Comparison of ENCODE assay signal across 9 mouse cellular contexts in genomic region chr16:28610940-28611339, GRCm38 (mm10).
A peak's percentile ranks its signal among the peaks of the same experiment; 100 is the strongest.
DNase-seq lines count a peak whose midpoint lies in the region; ATAC-seq and TF ChIP-seq lines count a peak whose summit lies in the region.
"Had no signal": no experiment of that assay in that cellular context is flagged by ENCODE, and none has a peak within 500 bp of the region (broad histone marks: within the 10 kb centered on the region; RNA-seq: fewer than 3 reads in every experiment).

No protein-coding gene starts in this region.

- intact Hi-C loops in left cerebral cortex, postnatal 14 days (cut with DNase I): no loop called here

- H3K4me1 ChIP-seq in forebrain, postnatal 0 days (ENCODE audit: insufficient read depth): no peaks in the 10 kb centered on the region
- no peaks in the 10 kb centered on the region for H3K4me1 ChIP-seq in forebrain, embryonic 16.5 days (replicated peaks; ENCODE audit: control insufficient read depth, insufficient read depth, low read length)
- H3K4me1 ChIP-seq in embryonic facial prominence, embryonic 14.5 days (ENCODE audit: control insufficient read depth, insufficient read depth, low read length): peaks cover 8% of the 10 kb centered on the region
- H3K4me1 ChIP-seq: lung, embryonic 15.5 days had no signal

- no peaks in the 10 kb centered on the region for H3K36me3 ChIP-seq in forebrain, postnatal 0 days (ENCODE audit: insufficient read depth)
- no peaks in the 10 kb centered on the region for H3K36me3 ChIP-seq in forebrain, embryonic 16.5 days (ENCODE audit: control insufficient read depth, insufficient read depth)
- H3K36me3 ChIP-seq in embryonic facial prominence, embryonic 14.5 days (ENCODE audit: control insufficient read depth, insufficient read depth, low read length): no peaks in the 10 kb centered on the region
- H3K36me3 ChIP-seq: lung, embryonic 15.5 days had no signal

- peak; percentile 49 for TF ChIP-seq CTCF in forebrain, postnatal 0 days (IDR thresholded peaks at IDR 0.05; ENCODE audit: low read depth)

- 30% methylated on average over 3 of the region's 3 CpGs for whole genome bisulfite sequencing in forebrain, postnatal 0 days
- WGBS in forebrain, embryonic 16.5 days: 25% methylated on average over 3 of the region's 3 CpGs
- 7% methylated on average over 3 of the region's 3 CpGs for WGBS in embryonic facial prominence, embryonic 14.5 days

- H3K27ac ChIP-seq in forebrain, postnatal 0 days (ENCODE audit: low read depth, low read length): no peak overlapping the region
- no peak overlapping the region for H3K27ac ChIP-seq in forebrain, embryonic 16.5 days (ENCODE audit: low read length)
- H3K27ac ChIP-seq in embryonic facial prominence, embryonic 14.5 days (replicated peaks; ENCODE audit: low read depth, low read length): no peak overlapping the region
- H3K27ac ChIP-seq: lung, embryonic 15.5 days had no signal

- no peak overlapping the region for H3K4me2 ChIP-seq in forebrain, postnatal 0 days (ENCODE audit: low read depth)
- no peak overlapping the region for H3K4me2 ChIP-seq in forebrain, embryonic 16.5 days (ENCODE audit: low read length)
- H3K4me2 ChIP-seq in embryonic facial prominence, embryonic 14.5 days (ENCODE audit: low read depth, low read length): no peak overlapping the region; the same call in 1 of the 2 replicates
- H3K4me2 ChIP-seq: lung, embryonic 15.5 days had no signal

- H3K27me3 ChIP-seq in forebrain, postnatal 0 days (ENCODE audit: insufficient read depth, low read length): no peaks in the 10 kb centered on the region
- no peaks in the 10 kb centered on the region for H3K27me3 ChIP-seq in forebrain, embryonic 16.5 days (replicated peaks; ENCODE audit: control insufficient read depth, insufficient read depth, low read length)
- H3K27me3 ChIP-seq in embryonic facial prominence, embryonic 14.5 days (replicated peaks; ENCODE audit: control insufficient read depth, insufficient read depth, low read length): no peaks in the 10 kb centered on the region
- H3K27me3 ChIP-seq: lung, embryonic 15.5 days had no signal

- DNase-seq in forebrain, postnatal 0 days: no peak
- DNase-seq in right cerebral cortex, adult 18-20 months: peak; percentile 72
- DNase-seq in right cerebral cortex, postnatal 25 days: no peak
- DNase-seq in embryonic facial prominence, embryonic 14.5 days (ENCODE audit: low spot score): peak; percentile 70
- peak; percentile 55 to 66 for DNase-seq in left cerebral cortex, postnatal 14 days (ENCODE audit: low spot score in 2 of 2)
- DNase-seq in gastrocnemius, postnatal 25 days: no peak

- no peak for ATAC-seq in forebrain, postnatal 0 days
- no peak for ATAC-seq in forebrain, embryonic 16.5 days
- ATAC-seq in embryonic facial prominence, embryonic 14.5 days (ENCODE audit: low read depth): peak; percentile 55; the same call in 1 of the 2 replicates
- no peak for ATAC-seq in megakaryocyte-erythroid progenitor cell, adult 5-6 weeks (replicated peaks; ENCODE audit: low FRiP score, low TSS enrichment, poor library complexity, severe bottlenecking)

- no peaks in the 10 kb centered on the region for H3K9me3 ChIP-seq in forebrain, postnatal 0 days (ENCODE audit: low read length)
- no peaks in the 10 kb centered on the region for H3K9me3 ChIP-seq in forebrain, embryonic 16.5 days (ENCODE audit: control insufficient read depth, low read length)
- no peaks in the 10 kb centered on the region for H3K9me3 ChIP-seq in embryonic facial prominence, embryonic 14.5 days (ENCODE audit: control insufficient read depth, low read length)
- H3K9me3 ChIP-seq: lung, embryonic 15.5 days had no signal

- no peak overlapping the region for H3K4me3 ChIP-seq in forebrain, postnatal 0 days (ENCODE audit: low read depth, low read length)
- H3K4me3 ChIP-seq in forebrain, embryonic 16.5 days (replicated peaks; ENCODE audit: low read length): no peak overlapping the region
- H3K4me3 ChIP-seq in embryonic facial prominence, embryonic 14.5 days (ENCODE audit: low read depth, low read length): no peak overlapping the region
- H3K4me3 ChIP-seq: lung, embryonic 15.5 days had no signal

- H3K9ac ChIP-seq in forebrain, postnatal 0 days: no peak overlapping the region
- no peak overlapping the region for H3K9ac ChIP-seq in forebrain, embryonic 16.5 days (replicated peaks; ENCODE audit: low read depth, low read length)
- H3K9ac ChIP-seq in embryonic facial prominence, embryonic 14.5 days (ENCODE audit: low read depth, low read length): no peak overlapping the region
- H3K9ac ChIP-seq: lung, embryonic 15.5 days had no signal

Comparison
In these comparisons a context has a peak if more than half of its experiments do, and no peak if none do; other contexts are left out.
1. DNase-seq: peak in right cerebral cortex, adult 18-20 months (single experiment), embryonic facial prominence, embryonic 14.5 days (single experiment) and left cerebral cortex, postnatal 14 days (2 of 2); none in forebrain, postnatal 0 days (single experiment), right cerebral cortex, postnatal 25 days (single experiment) and gastrocnemius, postnatal 25 days (single experiment).